Mouse (Mus musculus): Measurements from ENCODE around the gene Gm10912.

DNA sequence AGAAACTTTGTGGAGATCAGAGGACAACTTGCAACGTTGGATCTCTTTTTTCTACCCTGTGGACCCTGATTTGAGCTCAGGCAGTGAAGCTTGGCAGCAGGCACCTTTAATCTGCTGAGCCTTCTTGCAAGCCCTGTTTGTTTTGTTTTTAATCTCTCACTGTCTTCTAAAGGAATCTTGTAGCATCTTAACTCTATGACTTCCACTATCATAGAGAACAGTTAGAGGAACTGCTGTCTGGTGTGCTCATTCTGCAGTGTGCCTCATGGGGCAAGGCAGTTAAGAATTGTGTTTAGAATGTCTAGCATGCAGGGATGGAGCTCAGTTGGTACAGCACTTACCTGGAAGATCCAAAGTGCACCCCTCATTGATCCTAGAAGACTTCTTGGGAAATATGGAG lies 34.3 kb downstream of the Gm10912 start:
- TF ChIP-seq TAL1 (IDR thresholded peaks at IDR 0.05; ENCODE audit: low read length), result no peak
- TF ChIP-seq GATA1 (IDR thresholded peaks at IDR 0.05; ENCODE audit: low read length), result no peak

Data from erythroblast, embryonic 14.5 days (primary cell).